Mouse (Mus musculus) spleen, postnatal 14 days (tissue): ENCODE results near the gene Cpsf4l.
"Not testable (repeated sequence)": the region's sequence is repeated elsewhere in the genome, so short reads cannot be mapped to it uniquely, and the experiment has no call there.

Source experiments
- DNase-seq, 2 experiments: peaks; one replicate each; pipeline ENCODE4 v3.0.0; 2021 to 2022; ENCODE audit warnings: low spot score in 2 of 2

The Cpsf4l gene

DNA sequence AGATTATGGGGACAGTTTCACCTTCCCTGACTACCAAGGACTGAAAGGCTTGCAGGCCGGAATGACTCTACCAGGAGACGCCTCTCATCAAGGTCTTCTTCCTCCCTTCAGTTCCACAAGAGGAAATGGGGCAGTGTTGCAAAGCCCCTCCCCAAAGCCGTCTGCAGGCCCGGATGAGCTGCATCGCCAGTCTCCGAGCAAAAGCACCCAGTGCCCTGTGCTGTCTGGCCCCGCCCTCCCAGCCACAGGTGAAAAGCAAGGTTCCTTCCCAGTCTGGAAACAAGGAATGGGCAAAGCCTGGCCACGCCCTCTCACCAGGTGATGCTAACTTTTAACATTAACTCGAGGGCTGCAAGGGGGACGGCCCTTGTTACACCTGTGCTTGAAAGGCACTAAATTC is 43.2 kb downstream of the Cpsf4l start:
- no peak for DNase-seq

DNA sequence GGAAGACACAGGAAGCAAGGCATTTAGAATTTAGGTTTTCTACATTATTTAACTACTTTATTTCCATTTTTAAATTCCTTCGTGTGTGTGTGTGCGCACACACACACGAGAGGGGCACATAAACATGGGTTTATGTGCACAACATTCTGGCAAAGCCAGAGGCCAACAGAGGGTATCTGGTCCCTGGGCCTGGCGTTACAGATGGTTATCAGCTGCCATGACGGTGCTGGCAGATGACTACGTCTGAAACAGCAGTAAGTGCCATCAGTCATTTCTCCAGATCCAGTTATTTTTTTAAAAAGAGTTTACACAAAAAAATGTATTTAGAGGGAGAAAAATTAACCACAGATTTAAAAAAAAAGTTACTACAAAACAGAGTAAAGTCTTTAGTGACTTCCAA is 43.6 kb downstream of the Cpsf4l start:
- no peak for DNase-seq

DNA sequence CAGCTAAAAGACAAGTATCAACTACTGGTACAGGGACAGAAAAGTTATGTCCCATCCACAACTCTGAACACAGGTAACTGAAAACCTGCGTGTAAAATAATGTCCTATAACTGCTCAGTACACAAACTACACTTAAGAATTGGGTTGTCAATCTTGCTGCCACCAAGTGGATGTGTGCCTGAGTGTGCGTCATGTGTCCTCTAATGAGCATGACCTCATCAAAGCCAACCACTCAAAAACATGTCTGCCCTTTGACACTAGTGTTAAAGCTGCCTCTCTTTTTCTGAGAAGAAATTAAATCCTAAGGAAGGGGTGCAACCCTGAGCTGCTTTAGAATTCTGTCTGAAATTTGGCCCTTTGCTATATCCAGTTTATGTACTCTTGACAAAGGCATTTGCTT is 45.5 kb downstream of the Cpsf4l start:
- no peak for DNase-seq

DNA sequence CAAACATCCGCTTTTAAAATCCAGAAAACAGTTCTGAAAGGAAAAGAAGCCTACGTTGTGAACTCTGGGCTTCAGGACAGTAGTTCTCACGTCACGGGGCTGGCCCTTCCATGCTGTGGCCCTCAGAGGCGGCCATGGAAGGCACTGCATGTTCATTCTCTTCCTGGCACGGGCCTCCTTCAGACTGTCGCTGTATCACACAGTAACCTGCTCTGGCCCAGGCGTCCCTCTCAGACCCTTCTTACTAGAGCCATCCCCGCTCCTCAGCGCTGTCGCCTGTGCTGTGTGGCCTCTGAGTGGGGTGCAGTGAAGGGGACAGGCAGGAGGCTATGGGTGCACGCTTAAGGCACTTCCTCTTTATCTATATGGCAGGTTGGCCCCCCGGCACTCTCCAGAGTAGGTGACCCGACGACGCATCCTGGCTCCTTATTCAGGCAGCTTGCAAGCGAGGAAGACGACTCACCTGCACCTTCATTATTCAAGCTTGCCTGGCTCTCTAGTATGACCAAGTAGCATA is 47.9 kb downstream of the Cpsf4l start:
- DNase-seq: no peak

DNA sequence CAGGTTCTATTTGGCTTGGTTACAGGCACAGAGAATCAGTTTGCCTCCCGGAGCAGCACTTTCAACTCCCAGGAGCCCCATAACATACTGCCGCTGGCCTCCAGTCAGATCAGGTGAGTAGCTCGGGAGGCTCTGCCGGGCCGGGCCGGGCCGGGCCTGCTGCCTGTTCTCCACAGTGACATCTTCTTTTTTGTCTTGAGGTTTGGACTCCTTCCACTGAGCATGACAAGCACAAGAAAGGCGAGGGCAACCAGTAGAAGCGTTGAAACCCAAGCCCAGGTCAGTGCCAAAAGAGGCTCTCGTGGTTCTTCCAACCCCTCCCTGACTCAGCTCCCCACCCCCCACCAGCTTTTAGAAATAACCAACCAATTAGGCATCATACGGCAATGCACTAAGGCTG is 48.9 kb downstream of the Cpsf4l start:
- DNase-seq: no peak

DNA sequence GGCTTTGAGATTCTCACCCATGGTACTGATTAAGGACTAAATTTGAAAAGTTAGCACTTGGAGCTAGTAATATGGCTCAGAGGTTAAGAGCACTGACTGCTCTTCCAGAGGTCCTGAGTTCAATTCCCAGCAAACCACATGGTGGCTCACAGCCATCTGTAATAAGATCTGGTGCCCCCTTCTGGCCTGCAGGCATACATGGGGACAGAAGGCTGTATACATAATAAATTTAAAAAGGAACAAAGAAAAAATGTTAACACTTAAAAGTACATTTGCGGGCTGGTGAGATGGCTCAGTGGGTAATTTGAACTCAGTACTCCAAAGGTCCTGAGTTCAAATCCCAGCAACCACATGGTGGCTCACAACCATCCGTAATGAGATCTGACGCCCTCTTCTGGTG is 49.6 kb downstream of the Cpsf4l start:
- not testable (repeated sequence) for DNase-seq

DNA sequence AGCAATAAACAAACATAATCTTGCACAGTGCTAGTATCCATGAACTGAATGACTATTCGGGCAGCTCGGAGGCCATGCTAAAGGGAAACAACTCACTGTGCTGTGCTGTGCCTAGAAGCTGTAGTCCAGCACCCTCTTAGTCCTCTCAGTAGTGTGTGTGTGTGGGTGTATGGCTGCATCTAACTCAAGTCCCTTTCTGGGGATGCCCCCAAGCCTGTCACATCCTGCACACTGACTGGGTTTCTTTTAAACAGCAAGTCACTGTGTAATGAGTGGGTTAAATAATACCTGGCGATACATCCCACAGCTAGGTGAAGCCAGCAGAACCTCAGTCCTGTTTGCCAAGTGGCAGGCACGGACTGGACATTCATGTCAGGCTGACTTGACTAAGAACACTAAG is 51.1 kb downstream of the Cpsf4l start:
- DNase-seq: no peak

DNA sequence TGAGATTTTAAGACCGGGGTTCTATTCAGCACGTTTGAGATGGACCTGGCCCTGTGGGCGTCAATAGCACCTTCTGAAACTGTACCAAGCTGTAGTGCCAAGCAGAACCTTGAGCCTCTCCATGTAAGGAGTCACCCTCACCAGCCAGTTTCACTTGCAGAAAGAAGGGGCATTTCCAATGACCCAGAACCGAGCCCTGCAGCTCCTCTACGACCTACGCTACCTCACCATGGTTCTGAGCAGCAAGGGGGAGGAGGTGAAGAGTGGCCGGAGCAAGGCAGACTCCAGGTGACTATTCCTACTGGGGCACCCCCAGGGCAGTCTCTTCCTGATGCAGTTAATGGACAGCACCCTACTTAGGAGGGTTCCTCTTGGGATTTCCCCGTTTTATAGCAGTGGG is 51.5 kb downstream of the Cpsf4l start:
- no peak for DNase-seq

DNA sequence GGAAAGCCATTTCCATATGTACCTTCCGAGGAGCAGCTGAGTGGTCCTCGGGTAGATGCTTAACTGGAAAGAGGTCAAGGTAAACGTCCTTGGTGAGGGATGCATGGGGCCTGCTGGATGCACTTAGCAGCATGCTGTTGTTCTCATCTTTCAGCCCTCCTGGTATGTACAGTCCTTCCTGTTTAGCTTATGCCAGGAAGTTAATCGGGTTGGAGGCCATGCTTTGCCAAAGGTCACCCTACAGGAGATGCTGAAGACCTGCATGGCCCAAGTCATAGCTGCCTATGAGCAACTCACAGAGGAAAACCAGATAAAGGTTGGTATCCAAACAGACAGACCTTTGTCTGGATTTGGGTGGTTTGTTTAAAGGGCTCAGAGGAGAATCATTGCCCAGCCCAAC is 52.6 kb downstream of the Cpsf4l start:
- DNase-seq: no peak

DNA sequence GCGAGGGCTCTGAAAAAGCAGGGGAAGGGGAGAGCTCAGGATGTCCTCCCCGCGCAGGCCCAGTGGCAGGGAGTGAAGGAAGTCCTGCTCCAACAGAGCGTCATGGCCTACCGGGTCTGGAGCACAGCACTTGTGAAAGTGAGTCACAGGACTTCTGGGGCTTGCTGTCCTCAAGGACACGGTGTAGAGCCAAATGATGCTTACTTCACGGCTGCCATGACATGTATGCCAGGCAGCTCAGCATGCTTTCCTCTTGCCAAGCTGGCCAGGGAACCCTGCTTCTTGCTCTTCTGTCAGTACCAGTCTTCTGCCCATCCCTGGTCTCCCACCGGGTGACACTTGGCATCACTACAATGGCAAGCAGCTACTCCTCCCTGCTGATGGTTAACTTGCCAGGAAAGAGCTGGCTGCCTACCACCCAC is 53.3 kb downstream of the Cpsf4l start:
- no peak for DNase-seq

DNA sequence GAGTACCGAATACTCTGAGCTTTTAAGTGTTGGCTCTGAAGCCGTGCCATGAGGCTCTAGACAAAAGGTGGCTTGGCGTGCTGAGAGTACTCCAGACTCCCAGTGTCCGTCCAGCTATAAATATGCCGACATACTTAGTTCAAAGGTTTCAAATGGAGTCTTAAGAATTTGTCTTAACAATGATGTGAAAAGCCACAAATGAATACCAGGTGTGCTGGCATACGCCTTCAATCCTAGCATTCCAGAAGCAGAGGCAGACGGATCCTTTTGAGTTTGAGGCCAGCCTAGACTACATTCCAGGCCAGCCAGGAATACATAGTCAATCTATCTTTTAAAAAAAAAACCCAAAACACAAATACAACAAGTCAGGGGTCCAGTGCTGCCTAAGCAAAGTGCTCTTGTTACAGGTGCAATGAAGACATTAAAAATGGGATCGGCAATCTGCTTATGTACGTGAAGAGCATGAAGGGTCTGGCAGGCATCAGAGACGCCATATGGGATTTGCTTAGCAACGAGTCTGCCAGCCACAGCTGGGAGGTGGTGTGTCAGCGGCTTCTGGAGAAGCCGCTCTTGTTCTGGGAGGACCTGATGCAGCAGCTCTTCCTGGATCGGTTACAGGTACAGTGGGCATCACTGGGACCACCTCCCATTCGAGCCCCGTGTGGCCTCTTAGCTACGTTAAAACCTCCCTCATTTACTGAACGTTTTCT is 55.1 kb downstream of the Cpsf4l start:
- DNase-seq: no peak

DNA sequence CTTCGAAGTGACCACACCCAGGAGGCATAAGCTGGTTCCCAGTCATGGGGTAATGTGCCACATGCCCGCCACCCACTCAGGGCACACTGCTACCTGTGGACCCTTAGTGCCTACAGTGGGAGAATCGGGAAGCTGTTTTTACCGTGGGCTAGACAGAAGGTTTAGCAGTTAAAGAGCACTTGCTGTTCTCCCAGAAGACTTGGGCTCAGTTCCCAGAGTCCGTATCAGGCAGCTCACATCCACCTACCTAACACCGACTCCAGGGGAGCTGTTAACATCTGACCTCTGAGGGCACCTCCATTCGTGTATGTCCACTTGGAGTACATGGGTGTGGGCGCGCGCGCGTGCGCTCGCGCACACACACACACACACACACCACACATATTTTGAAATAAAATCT is 55.7 kb downstream of the Cpsf4l start:
- DNase-seq: no peak

DNA sequence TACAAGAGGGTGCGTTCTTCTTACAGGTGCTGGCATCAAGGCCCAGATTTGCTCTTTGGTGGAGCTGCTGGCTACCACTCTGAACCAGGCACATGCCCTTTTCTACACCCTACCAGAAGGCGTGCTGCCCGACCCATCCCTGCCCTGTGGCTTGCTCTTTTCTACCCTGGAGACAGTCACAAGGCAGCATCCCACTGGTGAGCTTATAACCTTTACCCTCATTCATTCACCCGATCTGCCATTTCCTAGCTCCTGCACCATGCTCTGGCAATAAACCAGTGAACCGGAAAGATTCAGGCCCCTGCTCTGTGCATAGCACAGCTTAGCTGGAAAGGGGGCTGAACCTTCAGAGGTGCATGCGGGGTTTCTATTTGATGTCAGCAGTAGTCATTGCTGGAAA is 57.3 kb downstream of the Cpsf4l start:
- DNase-seq: no peak

DNA sequence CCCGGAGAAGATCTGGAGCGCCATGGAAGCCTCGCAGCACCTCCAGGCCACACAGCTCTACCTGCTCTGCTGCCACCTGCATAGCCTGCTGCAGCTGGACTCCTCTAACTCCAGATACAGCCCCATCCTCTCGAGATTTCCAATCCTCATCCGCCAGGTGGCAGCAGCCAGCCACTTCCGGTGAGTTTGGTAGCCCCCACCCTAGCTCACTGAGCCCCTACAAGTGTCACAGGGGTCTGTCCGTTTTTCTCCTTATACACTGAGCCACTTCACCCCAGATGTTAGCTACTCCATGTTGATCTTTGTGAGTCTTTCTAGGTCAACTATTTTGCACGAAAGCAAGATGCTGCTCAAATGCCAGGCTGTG is 57.9 kb downstream of the Cpsf4l start:
- DNase-seq: no peak

DNA sequence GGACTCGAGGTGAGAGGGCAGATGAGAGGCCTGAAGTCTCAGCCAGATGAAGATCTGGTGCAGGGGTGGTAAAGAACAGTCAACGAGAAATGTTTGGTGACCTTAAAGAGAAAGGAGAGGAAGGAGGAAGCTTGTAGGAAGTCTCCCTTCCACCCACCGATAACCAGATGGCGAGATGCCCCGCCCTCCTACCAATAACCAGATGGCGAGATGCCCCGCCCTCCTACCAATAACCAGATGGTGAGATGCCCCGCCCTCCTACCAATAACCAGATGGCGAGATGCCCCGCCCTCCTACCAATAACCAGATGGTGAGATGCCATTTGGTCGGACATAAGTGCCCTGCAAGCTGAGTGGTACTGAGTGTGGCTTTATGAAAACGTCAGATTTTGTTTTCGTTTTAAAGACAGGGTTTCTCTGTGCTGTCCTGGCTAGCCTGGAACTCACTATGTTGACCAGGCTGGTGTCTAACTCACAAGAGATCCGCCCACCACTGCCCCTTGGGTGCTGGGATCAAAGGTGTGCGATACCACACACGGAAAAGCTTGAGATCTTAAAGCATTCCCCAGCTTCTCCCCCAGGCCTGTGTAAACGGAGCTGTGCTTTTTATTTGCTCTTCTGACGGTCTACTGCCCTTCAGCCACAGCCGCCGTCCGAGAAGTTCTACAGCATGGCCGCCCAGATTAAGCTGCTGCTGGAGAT is 58.5 kb downstream of the Cpsf4l start:
- DNase-seq: peak in 1 of 2 experiments; percentile 15

DNA sequence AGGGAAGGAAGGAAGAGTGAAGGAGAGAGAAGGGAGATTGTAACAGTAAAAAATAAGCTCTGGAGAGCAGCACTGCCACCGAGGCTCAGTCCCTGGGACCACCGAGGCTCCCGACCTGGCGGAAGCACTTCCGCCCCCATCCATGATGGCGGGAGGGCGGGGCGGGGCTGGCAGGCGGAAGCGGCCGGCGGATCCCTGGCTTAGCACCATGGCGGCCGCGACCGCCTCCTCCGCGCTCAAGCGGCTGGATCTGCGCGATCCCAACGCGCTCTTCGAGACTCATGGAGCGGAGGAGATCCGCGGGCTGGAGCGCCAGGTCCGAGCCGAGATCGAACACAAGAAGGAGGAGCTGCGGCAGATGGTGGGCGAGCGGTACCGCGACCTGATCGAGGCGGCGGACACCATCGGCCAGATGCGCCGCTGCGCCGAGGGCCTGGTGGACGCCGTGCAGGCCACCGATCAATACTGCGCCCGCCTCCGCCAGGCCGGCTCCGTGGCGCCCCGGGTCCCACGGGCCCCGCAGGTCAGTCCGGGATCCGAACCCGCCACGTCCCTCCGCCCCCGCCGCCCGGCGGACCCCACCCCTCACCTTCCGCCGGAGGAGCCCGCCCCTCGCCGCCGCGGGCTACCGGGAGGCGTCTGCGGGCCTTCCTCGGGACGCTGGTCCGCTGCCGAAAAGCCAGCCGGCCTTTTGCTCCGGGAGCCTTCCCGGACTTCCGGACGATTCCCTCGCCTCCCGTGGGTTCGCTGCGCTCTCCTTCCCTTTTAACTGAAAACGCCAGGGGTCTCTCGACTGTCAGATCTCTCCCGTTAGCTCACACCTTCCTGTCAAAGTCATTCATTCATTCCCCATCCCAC is 60.2 kb downstream of the Cpsf4l start, which contains the start of gene Slc39a11:
Gene Slc39a11 (minus strand): TSS at position 727 of the 858 bp plus-strand sequence.
- DNase-seq: peak; percentile 44 to 55

DNA sequence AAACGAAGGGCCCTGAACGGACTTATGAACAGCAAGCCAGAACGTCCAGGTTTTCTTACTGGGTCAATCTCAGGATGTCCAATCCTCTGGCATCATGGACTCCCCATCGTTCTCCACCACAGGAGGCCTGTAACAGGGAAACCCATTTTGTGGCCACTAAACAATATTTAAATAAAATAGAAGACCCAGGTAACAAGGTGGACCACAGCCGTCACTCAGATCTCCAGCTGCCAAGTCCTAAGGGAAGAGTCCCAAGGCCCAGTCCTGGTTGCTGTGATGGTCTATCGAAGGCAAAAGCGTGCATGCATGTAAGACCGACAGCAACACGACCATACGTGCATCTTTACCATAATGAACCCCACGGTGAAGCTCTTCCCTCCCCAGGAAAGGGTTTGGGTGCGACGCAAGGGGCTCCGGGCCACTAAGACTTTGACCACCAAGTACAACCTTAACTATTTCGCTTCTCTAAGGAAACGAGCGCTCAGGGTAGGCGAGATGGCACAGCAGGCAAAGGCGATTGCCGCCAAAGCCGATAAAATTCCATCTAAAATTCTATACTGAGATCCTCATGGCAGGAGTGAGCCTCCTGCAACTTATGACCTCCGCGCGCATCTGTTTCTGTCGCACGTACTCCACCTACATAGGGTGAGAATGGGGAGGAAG is 61.0 kb downstream of the Cpsf4l start, which contains the start of gene Cog1:
Gene Cog1 (plus strand): TSS at position 480 of the 663 bp plus-strand sequence.
- no peak for DNase-seq
